Mouse (Mus musculus) MEL (cell line): ENCODE data around the gene Dppa2. TPM values are rescaled to one million over a fixed set of nuclear protein-coding genes. Genes with fewer than 3 reads are reported as not detected.

Experiments used
- DNase-seq: peaks from one replicate; pipeline ENCODE4 v3.0.0; 2011; ENCODE audit warnings: low read depth, low spot score
- H3K27ac ChIP-seq: 2 replicates; pipeline ENCODE4 v1.5.1; 2012; ENCODE audit warnings: low read depth, mild to moderate bottlenecking, control low read depth, low read length, moderate library complexity; ENCODE audit not compliant: control insufficient read depth
- H3K27me3 ChIP-seq, 2 experiments: fragments of 150-350 bp in 1 of 2; sonication (generic) in 1 of 2; 2 replicates each; pipeline ENCODE4 v1.6.1; 2012; ENCODE audit warnings: low read length in 2 of 2, mild to moderate bottlenecking in 2 of 2, improper control_type of control experiment in 1 of 2, moderate library complexity in 1 of 2; ENCODE audit not compliant: insufficient read depth in 2 of 2, control insufficient read depth in 1 of 2
- H3K36me3 ChIP-seq, 2 experiments: 2 replicates each; pipeline ENCODE4 v1.6.1; 2012 to 2014; ENCODE audit warnings: low read length in 2 of 2, improper control_type of control experiment in 1 of 2, inconsistent platforms in 1 of 2, mild to moderate bottlenecking in 1 of 2; ENCODE audit not compliant: insufficient read depth in 2 of 2, control insufficient read depth in 1 of 2
- H3K4me1 ChIP-seq, 2 experiments: fragments of 150-350 bp in 1 of 2; sonication (generic) in 1 of 2; 2 replicates each; pipeline ENCODE4 v1.6.1; 2012; ENCODE audit warnings: low read length in 2 of 2, improper control_type of control experiment in 1 of 2, mild to moderate bottlenecking in 1 of 2; ENCODE audit not compliant: insufficient read depth in 2 of 2, control insufficient read depth in 1 of 2
- H3K4me3 ChIP-seq, 2 experiments: fragments of 150-350 bp in 1 of 2; sonication (generic) in 1 of 2; 2 replicates each; pipeline ENCODE4 v1.5.1; 2012; ENCODE audit warnings: low read depth in 2 of 2, low read length in 2 of 2, mild to moderate bottlenecking in 2 of 2, moderate library complexity in 2 of 2, control low read depth in 1 of 2, improper control_type of control experiment in 1 of 2; ENCODE audit not compliant: control insufficient read depth in 1 of 2, insufficient read depth in 1 of 2
- H3K79me2 ChIP-seq: 2 replicates; pipeline ENCODE4 v1.6.1; 2012; ENCODE audit warnings: mild to moderate bottlenecking, low read length, moderate library complexity; ENCODE audit not compliant: control insufficient read depth, poor library complexity, insufficient read depth
- H3K9ac ChIP-seq: 2 replicates; pipeline ENCODE4 v1.6.1; 2012; ENCODE audit warnings: low read depth, mild to moderate bottlenecking, control low read depth, low read length, moderate library complexity; ENCODE audit not compliant: control insufficient read depth, poor library complexity, severe bottlenecking
- H3K9me3 ChIP-seq: fragments of 150-350 bp; sonication (generic); replicated peaks from 2 replicates; pipeline ENCODE4 v1.6.1; 2012; ENCODE audit warnings: mild to moderate bottlenecking, low read length, improper control_type of control experiment, moderate library complexity; ENCODE audit not compliant: insufficient read depth
- EP300 ChIP-seq, 2 experiments: IDR thresholded peaks; 2 replicates each; pipeline ENCODE4 v1.6.1; 2011; ENCODE audit warnings: improper control_type of control experiment in 2 of 2, low read length in 2 of 2, low read depth in 1 of 2, mild to moderate bottlenecking in 1 of 2
- GABPA ChIP-seq: IDR thresholded peaks from 2 replicates; pipeline ENCODE4 v1.6.1; 2012; ENCODE audit warnings: low read depth, mild to moderate bottlenecking, inconsistent platforms, low read length, improper control_type of control experiment, moderate library complexity
- GATA1 ChIP-seq: IDR thresholded peaks from 2 replicates; pipeline ENCODE4 v1.6.1; 2011; ENCODE audit warnings: low read depth, low read length, improper control_type of control experiment
- KAT2A ChIP-seq: conservative IDR thresholded peaks from 2 replicates; pipeline ENCODE4 v1.6.1; 2012; ENCODE audit warnings: low read depth, low read length, improper control_type of control experiment, inconsistent platforms
- MXI1 ChIP-seq: IDR thresholded peaks from 2 replicates; pipeline ENCODE4 v1.6.1; 2011; ENCODE audit warnings: mild to moderate bottlenecking, low read depth, low read length, improper control_type of control experiment
- MYC ChIP-seq: IDR thresholded peaks from 2 replicates; pipeline ENCODE4 v1.6.1; 2011; ENCODE audit warnings: low read depth, mild to moderate bottlenecking, low read length, improper control_type of control experiment, moderate library complexity
- NELFE ChIP-seq: IDR thresholded peaks from 2 replicates; pipeline ENCODE4 v1.6.1; 2011; ENCODE audit warnings: low read depth, low read length, improper control_type of control experiment
- NRF1 ChIP-seq: IDR thresholded peaks from 2 replicates; pipeline ENCODE4 v1.6.1; 2014; ENCODE audit warnings: low read depth, mild to moderate bottlenecking, inconsistent platforms, low read length, improper control_type of control experiment, moderate library complexity; ENCODE audit not compliant: poor library complexity, insufficient read depth, severe bottlenecking
- POLR2A ChIP-seq, 2 experiments: IDR thresholded peaks; 2 replicates each; pipeline ENCODE4 v1.6.1; 2011 to 2012; ENCODE audit warnings: low read length in 2 of 2, mild to moderate bottlenecking in 2 of 2, control low read depth in 1 of 2, improper control_type of control experiment in 1 of 2, low read depth in 1 of 2, moderate library complexity in 1 of 2; ENCODE audit not compliant: control insufficient read depth in 1 of 2, insufficient read depth in 1 of 2, poor library complexity in 1 of 2
- POLR2AphosphoS5 ChIP-seq: IDR thresholded peaks from 2 replicates; pipeline ENCODE4 v1.6.1; 2012; ENCODE audit warnings: low read depth, borderline replicate concordance, mild to moderate bottlenecking, inconsistent platforms, low read length, moderate library complexity, mixed read lengths
- TBP ChIP-seq: IDR thresholded peaks from 2 replicates; pipeline ENCODE4 v1.8.0; 2011; ENCODE audit warnings: low read depth, low read length, improper control_type of control experiment
- TCF12 ChIP-seq: IDR thresholded peaks from 2 replicates; pipeline ENCODE4 v1.6.1; 2014; ENCODE audit warnings: low read depth, mild to moderate bottlenecking, inconsistent platforms, low read length, improper control_type of control experiment, moderate library complexity
- UBTF ChIP-seq: IDR thresholded peaks from 2 replicates; pipeline ENCODE4 v1.6.1; 2012; ENCODE audit warnings: low read depth, mild to moderate bottlenecking, inconsistent platforms, low read length, improper control_type of control experiment, moderate library complexity, borderline replicate concordance; ENCODE audit not compliant: insufficient read depth
- USF2 ChIP-seq, 2 experiments: IDR thresholded peaks; 2 replicates each; pipeline ENCODE4 v1.6.1; 2011 to 2012; ENCODE audit warnings: improper control_type of control experiment in 2 of 2, low read length in 2 of 2, borderline replicate concordance in 1 of 2, inconsistent platforms in 1 of 2, low read depth in 1 of 2, mild to moderate bottlenecking in 1 of 2; ENCODE audit not compliant: insufficient read depth in 1 of 2
- ZMIZ1 ChIP-seq: IDR thresholded peaks from 2 replicates; pipeline ENCODE4 v1.6.1; 2012; ENCODE audit warnings: low read depth, mild to moderate bottlenecking, inconsistent platforms, low read length, improper control_type of control experiment, moderate library complexity
- polyA plus RNA-seq, 2 experiments: library from polyadenylated mRNA; stranded (reverse) in 1 of 2; unstranded in 1 of 2; fragments of >175 nt in 1 of 2; fragments of >200 nt in 1 of 2; gene quantifications; 2 replicates each; pipeline versions ENCODE4 v1.2.1 to v1.2.4; 2012; ENCODE audit warnings: low replicate concordance in 2 of 2, low read depth in 1 of 2; ENCODE audit not compliant: insufficient read length in 2 of 2, insufficient read depth in 1 of 2, missing spikeins in 1 of 2
- total RNA-seq: library from RNA; depleted of rRNA; stranded (reverse); fragments of 300-350 nt; gene quantifications from 2 replicates; pipeline ENCODE4 v1.2.3, GENCODE M21; 2012

Gene Dppa2
- total and polyA plus RNA-seq, 3 experiments = 0.18 TPM; not detected in 2

GRCm38 (mm10) chr16:48309912-48310630 lies 6.4 kb downstream of the Dppa2 start:
- no peak overlapping the region for H3K27ac ChIP-seq
- no peaks in the 10 kb centered on the region for H3K36me3 ChIP-seq
- no peaks in the 10 kb centered on the region for H3K9me3 ChIP-seq
- H3K9ac ChIP-seq = no peak overlapping the region
- TF ChIP-seq GABPA = no peak
- no peak for TF ChIP-seq POLR2AphosphoS5
- TF ChIP-seq TBP = no peak
- no peak for TF ChIP-seq NELFE
- no peak for TF ChIP-seq USF2 (IDR thresholded peaks at IDR 0.05; ENCODE audit: borderline replicate concordance in 1 of 2, insufficient read depth in 1 of 2, low read depth in 1 of 2, low read length in 2 of 2)
- no peak for TF ChIP-seq TCF12
- no peak for TF ChIP-seq ZMIZ1
- TF ChIP-seq NRF1 = no peak
- TF ChIP-seq EP300 (IDR thresholded peaks at IDR 0.05; ENCODE audit: low read depth in 1 of 2, low read length in 2 of 2) = no peak
- TF ChIP-seq GATA1 = no peak
- TF ChIP-seq UBTF = no peak
- no peaks in the 10 kb centered on the region for H3K4me1 ChIP-seq
- H3K27me3 ChIP-seq = no peaks in the 10 kb centered on the region
- H3K4me3 ChIP-seq = no peak overlapping the region
- no peak for DNase-seq
- no peaks in the 10 kb centered on the region for H3K79me2 ChIP-seq

GRCm38 (mm10) chr16:48315294-48315693 lies 11.6 kb downstream of the Dppa2 start:
- DNase-seq = no peak
- no peaks in the 10 kb centered on the region for H3K9me3 ChIP-seq

More at GRCm38 (mm10) chr16:48315294-48315693, 11.6 kb downstream of the Dppa2 start:
- H3K36me3 ChIP-seq = no peaks in the 10 kb centered on the region
- H3K27ac ChIP-seq = no peak overlapping the region
- no peaks in the 10 kb centered on the region for H3K27me3 ChIP-seq
- H3K4me3 ChIP-seq = no peak overlapping the region
- H3K4me1 ChIP-seq = no peaks in the 10 kb centered on the region
- no peak for TF ChIP-seq GABPA
- no peak for TF ChIP-seq MYC
- no peak for TF ChIP-seq MXI1
- no peak for TF ChIP-seq TBP
- no peak for TF ChIP-seq KAT2A
- TF ChIP-seq POLR2A (IDR thresholded peaks at IDR 0.05; ENCODE audit: control insufficient read depth in 1 of 2, insufficient read depth in 1 of 2, low read depth in 1 of 2, low read length in 2 of 2, poor library complexity in 1 of 2) = no peak
- no peaks in the 10 kb centered on the region for H3K79me2 ChIP-seq
- no peak overlapping the region for H3K9ac ChIP-seq
